Mouse (Mus musculus): ENCODE results near the gene Mcf2l.

GRCm38 (mm10) chr8:13019560-13019959, 146.0 kb downstream of the Mcf2l start:
- TF ChIP-seq ZNF384 (IDR thresholded peaks at IDR 0.05; ENCODE audit: low read depth, low read length) (no peak), CHD2 (IDR thresholded peaks at IDR 0.05; ENCODE audit: low read depth, low read length) (no peak), ZC3H11A (IDR thresholded peaks at IDR 0.05; ENCODE audit: borderline replicate concordance, low read depth, low read length) (no peak), MAFK (IDR thresholded peaks at IDR 0.05; ENCODE audit: insufficient read depth, low read depth, low read length) (no peak), HCFC1 (IDR thresholded peaks at IDR 0.05; ENCODE audit: borderline replicate concordance, insufficient read depth, low read length) (no peak)
